Mouse (Mus musculus): ENCODE results near the gene Selenoo.

The Selenoo gene

DNA sequence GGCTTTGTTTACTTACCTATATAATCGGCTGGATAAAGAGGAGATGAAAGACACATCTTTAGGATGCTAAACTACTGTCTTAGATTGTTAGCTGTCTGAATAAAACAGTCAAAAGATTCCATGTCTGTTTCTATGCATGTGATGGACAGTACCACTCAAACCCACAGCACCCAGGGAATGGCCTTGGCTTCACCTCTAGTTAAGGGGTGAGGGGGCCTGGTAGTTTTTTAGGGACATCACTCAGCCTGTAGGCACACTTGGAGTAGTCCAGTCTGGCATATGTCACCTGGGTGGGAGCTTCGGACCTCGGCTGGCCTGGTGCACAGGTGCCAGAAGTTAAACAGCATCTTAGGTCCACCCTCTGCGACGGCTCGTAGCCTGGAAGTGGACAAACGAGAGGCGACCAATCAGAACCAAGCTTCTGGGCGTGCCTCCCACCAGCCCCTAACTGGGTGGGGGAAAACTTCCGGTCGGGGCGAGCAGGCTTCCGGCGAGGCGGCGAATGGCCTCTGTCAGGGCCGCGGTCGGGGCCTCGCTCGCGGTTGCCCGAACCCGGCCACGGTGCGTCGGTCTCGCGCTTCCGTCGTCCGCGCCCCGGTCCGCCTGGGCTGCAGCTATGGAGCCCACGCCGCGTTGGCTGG lies at the start of gene Selenoo:
Selenoo (plus strand) TSS at position 478 of the 641 bp plus-strand sequence.
- no peak for DNase-seq (ENCODE audit: extremely low read depth, low read depth, low spot score)

DNA sequence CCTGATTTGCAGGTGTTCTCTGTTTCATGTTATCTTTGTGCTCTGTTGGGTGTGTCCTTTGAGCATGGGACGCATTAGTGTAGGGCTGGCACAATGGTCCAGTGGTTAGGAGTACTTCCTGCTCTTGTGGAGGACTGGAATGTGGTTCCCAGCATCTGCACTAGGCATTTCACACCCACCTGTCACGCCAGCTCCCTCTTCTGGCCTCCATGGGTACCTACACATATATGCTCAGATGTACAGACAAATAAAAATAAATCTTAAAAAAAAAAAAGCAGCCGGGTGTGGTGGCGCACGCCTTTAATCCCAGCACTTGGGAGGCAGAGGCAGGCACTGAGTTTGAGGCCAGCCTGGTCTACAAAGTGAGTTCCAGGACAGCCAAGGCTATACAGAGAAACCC lies 44.5 kb upstream of the Selenoo start:
- no peak for DNase-seq (ENCODE audit: extremely low read depth, low read depth, low spot score)

DNA sequence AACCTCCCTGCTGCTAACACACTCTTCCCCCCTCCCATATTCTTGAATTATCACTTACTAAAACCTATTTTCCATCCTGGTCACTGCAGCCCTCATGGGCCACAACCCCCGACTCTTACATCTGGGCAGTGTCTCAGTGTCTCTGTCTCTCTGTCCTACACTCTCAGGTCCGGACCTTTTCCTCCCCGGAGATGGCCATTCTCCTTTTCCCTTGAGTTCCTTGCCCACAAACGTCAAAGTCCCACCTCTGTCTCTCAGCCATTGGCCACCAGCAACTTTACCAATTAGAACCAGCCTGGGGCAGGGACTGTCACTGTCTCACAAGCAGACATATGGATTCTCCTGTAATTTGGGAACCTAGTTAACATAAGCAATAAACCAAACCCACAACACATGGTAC lies 42.5 kb upstream of the Selenoo start:
- no peak for DNase-seq (ENCODE audit: extremely low read depth, low read depth, low spot score)

DNA sequence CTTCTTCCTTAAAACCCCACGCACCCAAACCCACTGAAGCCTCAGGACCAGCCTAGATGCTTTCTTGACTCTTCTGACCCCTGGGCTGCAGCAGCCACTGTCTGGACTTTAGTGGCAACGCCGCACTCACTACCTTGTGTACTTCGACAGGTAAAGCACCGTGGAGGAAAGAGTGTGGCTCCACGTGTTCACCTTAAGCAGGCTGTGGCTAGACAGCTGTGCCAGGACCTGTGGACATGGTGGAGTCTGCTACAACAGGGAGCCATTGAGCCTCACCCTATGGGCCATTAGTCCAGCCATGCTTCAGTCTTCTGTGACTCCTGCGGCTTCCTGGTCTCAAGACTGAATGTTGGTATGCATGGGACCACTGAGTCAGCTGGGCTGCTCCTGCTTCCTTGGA lies 34.2 kb upstream of the Selenoo start:
- no peak for DNase-seq (ENCODE audit: extremely low read depth, low read depth, low spot score)

DNA sequence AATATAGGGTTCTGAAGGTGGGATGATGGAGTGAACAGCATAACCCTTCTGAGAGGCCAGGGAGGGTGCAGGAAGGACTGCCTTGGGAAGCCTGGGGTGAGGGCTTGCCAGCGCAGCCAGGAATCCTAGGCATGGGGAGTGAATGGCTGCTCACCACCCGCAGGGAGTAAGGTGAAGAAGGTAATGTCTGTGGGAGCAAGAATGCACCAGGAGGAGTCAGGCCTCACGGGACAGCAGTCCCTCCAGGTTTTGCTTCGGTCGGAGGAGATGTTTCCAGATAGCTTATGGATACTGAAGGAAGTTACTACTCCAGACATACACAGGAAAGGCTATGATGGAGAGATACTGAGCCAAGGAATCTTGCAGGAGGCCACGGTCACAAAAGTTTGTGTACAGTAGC lies 30.1 kb upstream of the Selenoo start:
- DNase-seq (ENCODE audit: extremely low read depth, low read depth, low spot score): no peak

DNA sequence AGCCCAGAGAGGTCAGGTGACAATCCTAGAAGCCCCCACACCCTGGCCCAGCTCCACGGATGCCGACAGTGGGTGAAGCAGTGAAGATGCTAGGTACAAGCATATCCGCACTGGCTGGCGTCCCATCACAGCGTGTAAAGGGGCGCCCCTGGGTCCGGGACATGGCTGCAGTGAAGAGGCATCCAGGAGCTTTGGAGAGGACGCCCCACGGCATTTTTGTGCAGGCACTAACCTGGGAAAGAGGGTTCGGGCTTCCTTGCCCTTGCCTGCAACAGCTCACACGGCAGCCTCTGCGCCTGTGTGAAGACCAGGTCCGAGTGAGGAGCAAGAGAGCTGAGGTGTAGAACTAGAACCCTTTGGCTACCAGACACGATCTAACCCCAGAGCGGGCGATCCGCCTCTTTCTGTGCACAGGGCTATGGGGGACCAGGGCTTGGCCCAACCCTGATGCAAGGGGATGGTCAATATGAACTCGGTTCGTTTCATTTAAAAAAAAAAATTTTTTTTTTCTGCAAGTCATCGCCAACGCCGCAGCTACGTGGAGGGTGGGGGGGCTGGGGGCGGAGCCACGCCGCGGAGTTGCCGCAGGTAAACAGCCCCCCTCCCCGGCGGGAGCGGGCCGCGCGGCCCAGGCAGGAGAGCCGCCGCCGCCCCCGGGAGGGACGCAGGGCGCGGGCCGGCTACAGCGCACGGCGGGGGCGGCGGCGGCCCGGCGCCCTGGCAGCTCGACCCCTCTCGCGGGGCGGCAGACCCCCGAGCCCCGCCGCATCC lies 29.5 kb upstream of the Selenoo start, which contains the start of gene Panx2:
Panx2 (plus strand) TSS at position 574 of the 771 bp plus-strand sequence.
- DNase-seq (ENCODE audit: extremely low read depth, low read depth, low spot score): no peak

DNA sequence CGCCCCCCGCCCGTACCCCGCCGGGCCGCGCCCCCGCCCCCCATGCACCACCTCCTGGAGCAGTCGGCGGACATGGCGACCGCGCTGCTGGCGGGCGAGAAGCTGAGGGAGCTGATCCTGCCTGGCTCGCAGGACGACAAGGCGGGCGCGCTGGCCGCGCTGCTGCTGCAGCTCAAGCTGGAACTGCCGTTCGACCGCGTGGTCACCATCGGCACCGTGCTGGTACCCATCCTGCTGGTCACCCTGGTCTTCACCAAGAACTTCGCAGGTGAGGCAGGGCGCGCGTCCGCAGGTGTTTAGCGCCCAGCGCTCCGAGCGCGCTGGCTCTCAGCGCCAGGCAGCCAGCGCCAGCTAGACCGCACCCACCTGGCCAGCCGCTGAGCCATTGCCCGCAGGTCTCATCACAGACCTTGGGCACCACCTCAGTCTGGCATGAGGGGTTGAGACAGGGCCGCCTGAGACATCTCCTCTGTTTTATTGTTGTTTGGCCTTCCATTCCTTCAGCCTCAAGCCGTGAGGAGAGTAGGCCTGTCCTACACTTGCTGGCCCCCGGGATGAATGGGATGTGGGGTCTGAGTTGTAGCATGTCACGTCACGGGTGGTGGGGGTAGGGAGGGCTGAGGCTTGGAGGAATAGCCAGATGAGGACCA lies 28.7 kb upstream of the Selenoo start:
- DNase-seq (ENCODE audit: extremely low read depth, low read depth, low spot score): no peak

DNA sequence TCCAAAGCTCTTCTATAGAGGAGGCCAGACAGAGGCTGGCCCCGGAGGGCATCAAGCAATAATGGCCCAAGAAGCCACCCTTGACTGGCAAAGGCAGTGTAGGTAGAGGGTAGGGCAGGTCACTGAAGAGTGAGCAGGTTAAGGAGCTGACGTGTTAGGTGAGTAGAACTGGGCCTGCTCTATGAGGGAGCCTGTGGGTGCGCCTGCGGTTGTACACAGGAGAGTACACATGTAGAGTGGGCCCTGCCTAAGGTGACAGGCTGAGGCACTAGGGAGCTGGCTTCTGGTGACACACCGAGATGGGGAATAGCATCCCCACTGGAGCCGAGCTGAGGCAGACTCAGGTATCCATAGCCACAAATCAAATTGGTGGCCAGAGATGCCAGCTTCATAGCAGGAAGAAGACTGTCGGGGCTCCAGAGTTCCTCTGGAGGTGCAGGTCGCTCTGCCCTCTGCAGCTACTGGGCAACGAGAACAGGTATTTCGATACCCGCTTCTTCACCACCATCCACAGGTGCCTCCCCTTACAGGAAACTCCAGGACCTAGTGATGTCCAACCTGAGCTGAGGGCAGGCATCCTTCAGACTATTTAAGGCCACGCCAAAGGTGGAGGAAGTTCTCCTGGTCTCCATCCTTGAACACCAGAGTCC lies 27.9 kb upstream of the Selenoo start:
- no peak for DNase-seq (ENCODE audit: extremely low read depth, low read depth, low spot score)

DNA sequence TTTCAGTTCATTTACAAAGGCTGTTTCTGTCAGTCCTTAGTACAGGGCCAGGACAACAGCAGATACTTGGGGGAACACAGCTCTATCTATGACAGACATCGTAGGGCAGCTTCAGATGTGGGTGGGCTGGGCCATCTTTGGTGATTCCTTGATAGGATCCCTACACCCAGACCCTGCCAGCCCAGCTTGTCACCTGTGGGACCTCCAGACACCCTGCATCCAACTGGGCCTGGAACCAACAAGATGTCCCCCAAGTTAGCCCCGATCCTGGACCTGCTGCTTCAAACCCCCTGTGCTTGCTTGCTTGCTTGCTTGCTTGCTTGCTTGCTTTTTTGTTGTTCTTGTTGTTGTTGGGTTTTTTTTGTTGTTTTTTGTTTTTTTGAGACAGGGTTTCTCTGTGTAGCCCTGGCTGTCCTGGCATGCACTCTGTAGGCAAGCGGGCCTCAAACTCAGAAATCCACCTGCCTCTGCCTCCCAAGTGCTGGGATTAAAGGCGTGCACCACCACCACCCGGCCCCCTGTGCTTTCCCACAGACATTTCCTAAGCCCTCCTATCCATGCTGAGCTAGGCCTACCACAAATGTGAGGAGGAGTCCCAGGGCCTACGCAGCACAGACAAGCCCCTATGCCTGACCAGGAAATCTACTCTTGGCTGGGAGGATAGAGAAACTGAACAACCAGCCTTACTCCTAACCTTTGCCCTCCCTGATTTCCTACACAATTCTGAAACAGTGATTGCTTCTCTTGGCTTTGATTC lies 26.9 kb upstream of the Selenoo start:
- DNase-seq (ENCODE audit: extremely low read depth, low read depth, low spot score): no peak

DNA sequence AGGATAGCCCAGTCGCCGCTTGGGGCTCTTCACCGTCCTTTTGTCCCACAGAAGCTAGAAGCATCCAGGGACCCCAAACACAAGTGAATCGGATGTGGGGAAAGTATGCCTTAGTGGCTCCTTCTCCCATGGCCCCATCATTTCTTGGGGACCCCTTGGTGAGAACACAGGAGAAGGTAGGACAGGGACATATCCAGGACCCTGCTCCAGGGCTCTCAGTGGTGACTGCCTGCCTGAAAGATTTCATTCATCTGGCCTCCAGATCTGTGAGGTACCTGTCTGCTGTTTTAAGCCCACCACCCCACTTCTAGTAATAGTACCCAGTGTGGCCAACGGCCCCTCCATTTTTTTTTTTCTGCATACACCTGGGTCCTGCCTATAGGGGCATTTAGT lies 26.4 kb upstream of the Selenoo start:
- DNase-seq (ENCODE audit: extremely low read depth, low read depth, low spot score): no peak

DNA sequence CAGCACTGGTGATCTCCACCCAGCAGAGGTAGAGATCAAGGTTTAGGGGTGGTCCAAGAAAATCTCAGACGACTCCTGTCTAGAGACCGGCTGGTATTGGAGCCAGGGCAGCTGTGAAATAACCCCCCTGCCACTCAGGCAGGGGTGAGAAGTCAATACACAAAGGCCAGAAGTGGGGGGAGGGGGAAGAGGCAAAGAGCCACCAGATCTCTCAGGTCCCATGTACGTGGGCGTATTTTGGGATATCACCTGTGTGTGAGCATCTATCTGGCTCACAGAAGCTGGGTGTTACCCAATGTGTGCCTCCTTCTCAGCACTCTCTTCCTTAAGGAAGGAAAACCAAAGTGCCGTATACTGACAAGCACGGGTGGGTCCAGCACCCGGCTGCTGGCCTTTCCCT lies 25.9 kb upstream of the Selenoo start:
- DNase-seq (ENCODE audit: extremely low read depth, low read depth, low spot score): no peak

DNA sequence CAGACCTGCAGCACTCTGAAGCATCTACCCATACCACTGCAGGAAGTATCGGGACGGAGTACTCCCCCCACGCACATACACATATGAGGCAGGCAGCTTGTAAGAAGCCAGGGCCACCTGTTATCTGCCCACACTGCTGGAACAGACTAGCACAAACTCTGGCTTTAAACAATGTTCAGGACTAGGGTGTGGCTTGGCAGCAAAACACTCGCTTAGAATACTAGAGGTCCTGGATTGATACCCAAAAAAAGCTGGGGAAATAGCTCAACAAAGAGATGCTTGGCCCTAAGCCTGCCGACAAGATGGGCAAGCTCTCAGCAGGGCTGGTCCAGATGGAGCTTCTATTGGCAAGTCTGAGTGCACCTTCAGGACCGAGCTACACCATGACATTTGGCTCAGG lies 25.3 kb upstream of the Selenoo start:
- no peak for DNase-seq (ENCODE audit: extremely low read depth, low read depth, low spot score)

DNA sequence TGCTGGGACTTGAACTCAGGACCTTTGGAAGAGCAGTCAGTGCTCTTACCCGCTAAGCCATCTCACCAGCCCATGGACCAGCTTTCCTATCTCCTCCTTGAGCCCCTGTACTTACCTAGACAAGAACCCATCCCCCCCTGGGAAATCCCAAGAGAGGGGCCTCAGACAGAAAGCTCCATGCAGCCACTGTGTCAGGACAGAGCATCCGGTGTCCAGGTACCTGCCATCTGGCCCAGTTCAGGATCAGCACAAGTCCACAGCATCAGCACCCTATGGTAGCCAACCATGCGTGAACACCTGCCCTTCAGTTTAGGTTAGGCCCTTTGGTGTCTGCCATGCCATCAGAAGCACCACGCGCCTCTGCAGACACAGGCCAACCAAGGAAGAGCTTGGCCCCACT lies 24.0 kb upstream of the Selenoo start:
- DNase-seq (ENCODE audit: extremely low read depth, low read depth, low spot score): no peak

DNA sequence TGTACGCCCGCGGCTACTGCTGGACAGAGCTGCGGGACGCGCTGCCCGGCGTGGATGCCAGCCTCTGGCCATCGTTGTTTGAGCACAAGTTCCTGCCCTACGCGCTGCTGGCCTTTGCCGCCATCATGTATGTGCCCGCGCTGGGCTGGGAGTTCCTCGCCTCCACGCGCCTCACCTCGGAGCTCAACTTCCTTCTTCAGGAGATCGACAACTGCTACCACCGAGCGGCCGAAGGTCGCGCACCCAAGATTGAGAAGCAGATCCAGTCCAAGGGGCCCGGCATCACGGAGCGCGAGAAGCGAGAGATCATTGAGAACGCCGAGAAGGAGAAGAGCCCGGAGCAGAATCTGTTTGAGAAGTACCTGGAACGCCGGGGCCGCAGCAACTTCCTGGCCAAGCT lies 21.3 kb upstream of the Selenoo start:
- no peak for DNase-seq (ENCODE audit: extremely low read depth, low read depth, low spot score)

DNA sequence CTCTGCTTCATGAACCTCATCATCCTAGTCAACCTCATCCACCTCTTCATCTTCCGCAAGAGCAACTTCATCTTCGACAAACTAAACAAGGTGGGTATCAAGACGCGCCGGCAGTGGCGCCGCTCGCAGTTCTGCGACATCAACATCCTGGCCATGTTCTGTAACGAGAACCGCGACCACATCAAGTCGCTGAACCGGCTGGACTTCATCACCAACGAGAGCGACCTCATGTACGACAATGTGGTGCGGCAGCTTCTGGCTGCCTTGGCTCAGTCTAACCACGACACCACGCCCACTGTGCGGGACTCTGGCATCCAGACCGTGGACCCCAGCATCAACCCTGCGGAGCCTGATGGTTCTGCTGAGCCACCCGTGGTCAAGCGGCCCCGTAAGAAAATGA lies 20.7 kb upstream of the Selenoo start:
- DNase-seq (ENCODE audit: extremely low read depth, low read depth, low spot score): no peak

DNA sequence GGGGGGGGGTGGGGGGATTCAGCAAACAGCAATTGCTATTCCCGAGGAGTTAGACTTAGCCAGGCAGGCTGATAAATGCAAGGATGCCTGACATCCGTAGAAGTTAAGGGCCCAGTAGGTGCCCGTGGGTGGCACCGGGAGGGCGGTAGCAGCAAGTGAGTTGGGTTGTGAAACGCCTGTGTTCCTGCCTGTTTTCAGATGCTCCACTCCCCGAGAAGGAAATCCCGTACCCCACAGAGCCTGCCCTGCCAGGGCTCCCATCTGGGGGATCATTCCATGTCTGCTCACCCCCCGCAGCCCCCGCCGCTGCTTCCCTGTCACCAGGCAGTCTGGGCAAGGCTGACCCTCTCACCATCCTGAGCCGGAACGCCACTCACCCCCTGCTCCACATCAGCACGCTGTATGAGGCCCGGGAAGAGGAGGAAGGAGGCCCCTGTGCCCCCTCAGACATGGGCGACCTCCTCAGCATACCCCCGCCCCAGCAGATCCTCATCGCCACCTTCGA lies 19.5 kb upstream of the Selenoo start:
- DNase-seq (ENCODE audit: extremely low read depth, low read depth, low spot score): no peak

DNA sequence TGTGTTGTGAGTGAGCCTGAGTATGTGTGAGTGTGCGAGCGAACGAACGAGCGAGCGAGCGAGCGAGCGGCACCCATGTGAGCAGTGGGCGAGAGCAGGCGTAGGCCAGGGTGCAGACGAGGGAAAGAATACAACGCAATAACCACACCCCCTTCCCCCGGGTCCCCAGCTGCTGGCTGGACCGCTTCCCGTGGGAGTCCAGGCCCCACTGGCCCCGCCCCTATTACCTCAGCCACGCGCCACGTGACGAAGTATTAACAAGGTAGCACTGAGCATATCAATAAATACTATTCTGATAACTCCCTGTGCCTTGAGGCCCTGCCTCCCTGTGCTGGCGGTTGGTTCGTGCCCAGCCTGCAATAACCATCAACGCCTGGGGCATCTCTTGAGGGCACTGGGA lies 18.3 kb upstream of the Selenoo start:
- DNase-seq (ENCODE audit: extremely low read depth, low read depth, low spot score): no peak

DNA sequence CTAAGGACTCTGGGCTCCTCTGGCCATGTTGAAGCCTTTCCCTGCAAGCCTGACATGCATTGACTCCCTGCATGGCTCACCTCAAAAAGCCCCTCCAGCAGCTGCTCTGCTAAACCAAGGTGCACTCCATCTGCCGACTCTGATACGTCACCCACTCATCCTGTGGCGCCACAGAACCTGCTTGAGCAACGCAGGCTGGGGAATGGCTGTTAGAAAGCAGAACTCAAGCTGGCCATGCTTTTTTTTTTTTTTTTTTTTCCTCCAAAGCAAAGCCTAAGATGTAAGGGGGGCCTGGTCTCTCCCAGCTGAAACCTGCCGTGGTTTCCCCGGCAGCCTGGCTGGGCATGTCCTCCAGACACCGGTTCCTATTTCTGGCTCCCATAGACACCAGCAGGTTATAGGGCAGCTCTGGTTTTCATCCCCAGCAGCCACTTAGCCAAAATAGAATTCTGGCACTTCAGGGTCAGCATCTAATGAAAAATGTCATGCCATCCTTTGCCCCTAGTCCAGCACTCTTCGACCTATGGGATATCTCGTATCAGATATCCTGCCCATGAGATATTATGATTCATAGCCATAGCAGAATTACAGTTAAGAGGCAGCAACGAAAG lies 14.8 kb upstream of the Selenoo start:
- no peak for DNase-seq (ENCODE audit: extremely low read depth, low read depth, low spot score)

DNA sequence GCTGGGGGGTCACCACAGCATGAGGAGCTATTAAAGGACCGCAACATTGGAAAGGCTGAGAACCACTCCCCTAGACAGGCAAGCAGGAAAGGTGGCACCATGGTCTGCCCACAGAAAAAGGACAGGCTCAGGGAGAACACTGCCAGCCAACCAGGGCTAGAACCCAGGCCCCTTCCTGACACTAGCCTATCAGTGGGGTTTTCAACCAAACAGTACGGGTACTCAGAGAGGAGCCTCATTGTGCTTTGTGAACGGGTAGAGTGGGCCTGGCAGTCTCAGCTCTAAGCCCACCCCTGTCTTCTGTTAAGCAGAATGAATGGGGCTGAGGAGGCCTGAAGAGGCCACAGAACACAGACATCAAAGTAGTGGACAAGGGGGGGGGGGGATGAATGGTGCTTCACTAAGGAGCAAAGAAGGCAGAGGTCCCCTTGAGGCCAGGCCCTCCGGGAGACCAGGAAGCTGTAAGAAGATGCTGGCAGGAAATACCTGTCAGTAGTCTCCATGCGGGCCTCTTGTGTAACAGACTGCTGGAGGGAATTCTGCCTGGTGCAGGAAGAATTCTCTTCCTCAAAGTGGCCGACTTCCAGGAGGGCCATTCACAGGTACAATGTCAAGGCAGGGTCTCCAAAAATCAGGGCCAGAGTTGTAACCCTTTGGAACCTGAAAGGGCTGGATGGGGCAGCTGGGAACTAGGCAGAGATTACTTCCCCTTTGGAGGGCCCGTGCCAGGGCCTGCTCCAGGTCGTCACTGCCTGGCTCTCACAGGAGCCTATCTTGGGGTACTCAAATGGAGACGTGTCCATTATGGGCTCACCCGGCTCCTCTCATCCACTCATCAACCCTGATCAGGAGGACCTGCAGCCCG lies 14.0 kb upstream of the Selenoo start, which contains the start of gene Trabd:
Trabd (plus strand) TSS at position 512 of the 865 bp plus-strand sequence.
- no peak for DNase-seq (ENCODE audit: extremely low read depth, low read depth, low spot score)

Data from fat pad, adult 2 months (tissue).